Mouse (Mus musculus) v-Abl transformed pro-B cells (cell line): ENCODE results near the gene Sypl.

Experiments
- in situ Hi-C, 2 experiments: fragments of 400-800 bp; cut with MboI; formaldehyde crosslinking; loops; one replicate each; pipeline ENCODE4 v1.15.1; 2025; ENCODE audit not compliant: unreplicated experiment in 2 of 2

Gene Sypl

DNA sequence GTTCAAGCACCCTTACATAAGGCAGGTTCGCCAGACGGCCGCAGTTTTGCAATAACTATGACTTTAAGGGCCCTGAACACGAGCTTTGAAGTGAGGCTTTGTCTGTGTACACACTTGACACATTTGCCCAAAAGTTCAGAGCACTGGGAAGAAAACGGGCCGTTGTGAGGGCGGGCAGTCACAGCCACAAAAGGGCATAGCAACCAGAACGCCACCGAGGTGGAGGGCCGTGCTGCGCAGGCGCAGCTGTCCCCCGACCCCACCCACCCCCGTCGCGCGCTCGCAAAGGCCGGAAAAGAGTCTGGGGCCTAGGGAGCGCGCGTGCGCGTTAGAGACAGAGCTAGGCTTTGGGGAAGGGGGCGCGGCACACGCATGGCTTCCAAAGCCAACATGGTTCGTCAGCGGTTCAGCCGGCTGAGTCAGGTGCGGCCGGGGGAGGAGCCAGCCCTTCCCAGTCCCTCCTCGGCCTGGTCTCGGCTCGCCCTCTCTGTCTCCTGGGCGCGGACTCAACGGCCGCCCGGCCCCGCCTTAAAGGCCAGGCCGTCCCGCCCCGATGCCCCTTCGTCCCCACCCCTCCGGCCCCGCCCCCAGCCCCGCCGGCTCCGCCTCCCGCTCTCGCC is at the start of gene Sypl:
Gene Sypl (plus strand): TSS at position 296 of the 620 bp plus-strand sequence.
- in situ Hi-C loops = loop anchor here in 1 of 2 experiments (5.0 kb wide), 1 partner anchor 54 kb away; no protein-coding TSS in a partner anchor

DNA sequence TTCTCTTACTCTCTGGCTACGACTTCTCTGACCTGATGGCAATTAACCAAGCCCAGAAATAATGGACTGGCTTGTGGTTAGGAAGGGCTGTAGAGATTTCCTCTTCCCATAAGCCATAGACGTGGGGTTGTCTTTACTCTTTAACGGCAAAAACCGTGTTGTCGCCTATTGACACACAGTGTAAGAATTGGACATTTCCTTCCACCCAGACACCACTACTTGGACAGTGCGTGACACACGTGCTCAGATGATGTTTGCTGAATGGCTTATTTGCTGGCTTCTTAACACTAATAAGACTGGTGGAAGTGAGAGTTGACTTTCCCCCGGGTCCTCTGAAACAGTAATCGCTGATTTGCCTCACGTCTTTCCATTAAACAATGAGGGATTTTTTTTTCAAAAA is 44.0 kb upstream of the Sypl start:
- in situ Hi-C loops = loop anchor here in 1 of 2 experiments (5.0 kb wide), 1 partner anchor 358 kb away; no protein-coding TSS in a partner anchor

DNA sequence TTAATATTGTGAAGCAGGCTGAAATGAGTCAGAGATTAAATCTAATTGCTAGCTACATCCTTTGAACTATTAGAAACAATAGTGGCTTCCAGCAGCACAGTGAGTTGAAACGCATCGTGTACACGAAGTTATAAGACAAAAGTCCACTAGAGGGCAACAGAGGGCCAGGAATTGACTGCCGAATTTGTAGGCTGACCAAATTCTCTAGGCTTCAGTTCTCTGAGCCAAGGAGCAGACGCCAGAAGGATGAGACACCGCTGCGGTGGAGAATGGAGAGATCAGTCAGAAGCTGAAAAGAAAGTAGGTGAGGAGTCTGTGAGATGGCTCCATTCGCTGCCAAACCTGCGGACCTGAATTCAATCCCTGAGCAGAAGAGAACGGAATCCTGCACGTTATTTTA is 43.6 kb upstream of the Sypl start:
- in situ Hi-C loops = loop anchor here in 1 of 2 experiments (5.0 kb wide), 1 partner anchor 357 kb away; no protein-coding TSS in a partner anchor

DNA sequence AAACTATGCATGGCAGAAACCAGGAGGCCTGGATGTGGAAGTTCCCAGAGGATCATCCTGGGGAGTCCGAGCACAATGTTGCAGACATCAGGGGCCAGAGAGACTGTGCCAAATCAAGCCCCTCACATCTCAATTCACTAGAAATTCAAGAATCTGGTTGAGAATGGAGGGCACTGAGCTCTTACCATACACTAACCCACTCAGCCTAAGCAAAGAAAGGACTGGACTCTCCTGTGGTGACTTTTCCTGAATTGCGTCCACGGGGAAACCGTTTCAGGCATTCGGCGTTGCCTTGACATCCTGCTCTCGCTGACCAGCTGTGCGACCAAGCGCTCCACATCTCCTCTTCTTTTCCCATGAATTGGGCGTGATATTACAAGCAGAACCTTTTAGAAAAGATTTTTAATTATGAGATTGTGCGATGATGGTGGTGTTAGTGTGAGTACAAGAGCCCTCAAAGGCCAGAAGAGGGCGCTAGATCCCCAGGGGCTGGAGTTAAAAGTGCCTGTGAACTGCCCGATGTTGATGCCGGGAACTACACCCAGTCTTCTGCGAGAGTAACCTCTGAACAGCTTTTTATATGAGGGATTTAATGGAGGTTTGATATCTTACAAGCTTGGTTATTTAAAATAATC is 43.0 kb upstream of the Sypl start:
- in situ Hi-C loops = loop anchor here in 1 of 2 experiments (5.0 kb wide), 1 partner anchor 357 kb away; no protein-coding TSS in a partner anchor

DNA sequence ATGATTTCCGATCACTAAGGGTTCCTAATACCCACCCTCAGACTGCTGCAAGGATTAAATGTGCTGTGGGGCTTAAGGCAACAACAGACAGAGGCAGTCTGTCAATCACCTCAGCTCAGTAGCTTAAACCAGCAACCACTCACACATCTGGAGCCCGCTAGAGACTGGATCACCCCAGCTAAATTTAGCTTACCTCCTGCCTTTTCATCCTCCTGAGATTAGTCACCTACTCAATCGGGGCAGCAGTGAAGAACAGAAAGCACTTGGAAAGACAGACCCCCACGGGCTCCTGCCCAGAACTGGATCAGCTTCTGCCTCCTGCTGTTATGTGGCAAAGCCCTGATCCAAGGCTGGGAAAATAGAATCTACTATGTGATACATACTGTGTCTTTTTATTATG is 42.1 kb upstream of the Sypl start:
- in situ Hi-C loops = loop anchor here in 1 of 2 experiments (5.0 kb wide), 1 partner anchor 356 kb away; no protein-coding TSS in a partner anchor

DNA sequence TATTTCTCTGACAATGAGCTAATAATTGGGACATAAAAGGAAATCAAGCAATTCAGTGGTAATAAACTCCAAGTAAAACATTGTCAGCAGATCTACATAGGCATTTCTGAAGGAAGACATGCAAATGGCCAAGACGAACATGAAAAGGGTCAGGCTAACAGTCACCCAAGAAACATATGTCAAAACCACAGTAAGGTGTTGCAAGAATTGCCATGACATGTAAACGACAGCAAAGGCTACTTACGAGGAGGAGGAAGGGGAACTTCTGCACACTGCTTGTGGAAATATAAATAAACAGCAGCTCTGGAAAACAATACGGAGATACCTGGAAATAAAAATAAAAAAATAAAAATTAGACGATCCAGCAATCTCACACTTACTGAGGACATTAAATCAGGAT is 40.9 kb upstream of the Sypl start:
- in situ Hi-C loops = loop anchor here in 1 of 2 experiments (5.0 kb wide), 1 partner anchor 355 kb away; no protein-coding TSS in a partner anchor

DNA sequence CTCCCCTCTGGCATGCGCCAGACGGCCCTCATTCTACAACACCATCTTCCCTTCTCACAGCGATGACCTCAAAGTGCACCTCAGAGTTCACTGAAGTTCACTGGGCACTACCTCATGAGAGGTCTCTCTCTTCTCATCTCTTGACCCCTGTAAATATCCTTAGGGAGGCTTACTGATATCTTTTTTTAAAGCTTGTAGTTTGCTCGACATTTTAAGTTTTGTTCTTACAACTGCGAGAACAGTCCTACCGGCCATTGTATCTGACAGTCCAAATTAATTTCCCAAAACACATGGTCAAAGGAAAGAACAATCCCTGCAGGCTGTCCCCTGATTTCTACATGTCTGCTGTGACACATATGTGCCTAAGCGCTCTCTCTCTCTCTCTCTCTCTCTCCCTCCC is 35.0 kb upstream of the Sypl start:
- in situ Hi-C loops = no loop called here

DNA sequence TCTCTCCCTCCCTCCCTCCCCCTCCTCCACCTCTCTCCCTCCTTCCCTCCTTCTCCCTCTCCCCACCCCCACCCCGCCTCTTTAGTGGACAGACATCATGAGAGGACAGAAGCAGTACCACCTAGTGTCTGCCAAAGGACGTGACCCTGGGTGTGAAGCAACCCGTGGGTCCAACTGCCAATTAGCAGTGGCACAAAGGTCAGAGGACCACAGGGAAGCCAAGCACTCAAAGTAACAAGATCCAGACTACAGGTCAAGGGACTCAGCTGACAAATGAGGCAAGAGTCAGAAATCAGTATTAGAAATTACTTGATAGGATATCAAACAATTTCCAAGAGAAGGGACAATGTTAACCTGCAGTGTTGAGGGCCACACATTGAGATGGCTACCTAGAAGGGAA is 34.6 kb upstream of the Sypl start:
- in situ Hi-C loops = no loop called here

DNA sequence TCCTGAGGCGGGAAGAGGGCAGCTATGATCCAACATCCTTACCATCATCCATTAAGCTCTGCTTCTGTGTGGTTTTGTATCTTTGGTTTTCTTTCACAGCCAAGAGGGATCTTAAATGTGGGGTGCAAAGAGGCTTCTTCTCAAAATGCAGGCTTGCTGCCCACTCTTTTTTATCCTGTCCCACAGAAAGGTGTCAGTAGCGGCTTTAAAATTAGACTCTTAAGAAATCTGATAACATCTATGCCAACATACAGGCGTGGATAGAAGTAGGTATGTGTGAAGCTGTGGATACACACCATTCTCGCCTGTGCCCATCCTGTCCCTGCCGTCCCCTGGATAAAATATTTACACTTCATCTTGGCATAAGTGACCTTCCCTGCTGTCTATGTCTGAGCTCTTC is 34.2 kb upstream of the Sypl start:
- in situ Hi-C loops = no loop called here

DNA sequence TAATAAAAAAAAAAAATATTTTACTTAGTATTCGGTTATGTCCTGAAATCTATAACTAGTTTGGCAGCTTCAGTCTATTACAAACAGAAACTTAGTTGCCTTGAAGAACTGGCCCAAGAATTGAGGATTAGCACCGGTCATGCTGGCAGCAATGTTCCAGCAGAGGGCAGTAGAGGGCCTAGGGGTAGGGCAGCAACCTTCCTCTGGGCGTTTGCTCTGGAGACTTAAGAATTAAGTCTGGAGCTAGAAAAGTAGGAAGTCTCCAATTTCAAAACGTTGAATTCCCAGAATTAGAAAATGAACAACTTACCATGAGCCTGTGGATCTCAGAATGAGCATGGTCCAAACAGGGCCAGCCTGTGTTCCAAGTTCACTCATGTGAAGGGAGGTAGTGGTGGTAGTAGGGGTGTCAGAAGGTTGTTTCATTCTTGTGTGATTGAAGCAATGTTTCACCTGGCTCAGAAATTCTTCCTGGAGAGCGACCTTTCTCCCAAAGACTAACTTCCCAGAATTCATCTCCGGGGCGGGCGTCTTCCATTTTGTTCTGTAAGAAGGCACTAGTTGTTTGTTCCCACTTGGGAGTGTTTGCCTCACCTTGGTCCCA is 33.4 kb upstream of the Sypl start:
- in situ Hi-C loops = loop anchor here in 1 of 2 experiments (5.0 to 10.0 kb wide), 2 partner anchors 92 to 345 kb away; no protein-coding TSS in a partner anchor

DNA sequence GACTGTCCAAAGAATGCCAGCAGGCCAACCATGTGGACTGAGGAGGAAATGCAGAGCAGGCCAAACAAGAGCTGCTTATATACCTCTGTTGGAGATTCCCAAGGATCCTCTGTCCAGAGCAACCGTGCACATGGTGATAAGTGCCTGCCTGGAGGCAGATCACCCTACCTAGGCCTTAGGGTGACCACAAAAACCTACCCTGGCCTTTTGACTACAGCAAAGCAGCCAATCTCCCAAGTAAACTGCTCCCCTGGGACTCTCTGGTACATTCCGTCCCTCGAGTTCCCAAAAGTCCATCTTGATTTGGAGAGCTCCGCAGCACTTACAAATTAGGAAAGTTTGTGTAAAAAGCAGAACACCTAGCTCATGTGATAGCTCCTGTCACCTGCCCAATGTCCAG is 32.6 kb upstream of the Sypl start:
- in situ Hi-C loops = loop anchor here in 1 of 2 experiments (5.0 to 10.0 kb wide), 2 partner anchors 91 to 344 kb away; no protein-coding TSS in a partner anchor

DNA sequence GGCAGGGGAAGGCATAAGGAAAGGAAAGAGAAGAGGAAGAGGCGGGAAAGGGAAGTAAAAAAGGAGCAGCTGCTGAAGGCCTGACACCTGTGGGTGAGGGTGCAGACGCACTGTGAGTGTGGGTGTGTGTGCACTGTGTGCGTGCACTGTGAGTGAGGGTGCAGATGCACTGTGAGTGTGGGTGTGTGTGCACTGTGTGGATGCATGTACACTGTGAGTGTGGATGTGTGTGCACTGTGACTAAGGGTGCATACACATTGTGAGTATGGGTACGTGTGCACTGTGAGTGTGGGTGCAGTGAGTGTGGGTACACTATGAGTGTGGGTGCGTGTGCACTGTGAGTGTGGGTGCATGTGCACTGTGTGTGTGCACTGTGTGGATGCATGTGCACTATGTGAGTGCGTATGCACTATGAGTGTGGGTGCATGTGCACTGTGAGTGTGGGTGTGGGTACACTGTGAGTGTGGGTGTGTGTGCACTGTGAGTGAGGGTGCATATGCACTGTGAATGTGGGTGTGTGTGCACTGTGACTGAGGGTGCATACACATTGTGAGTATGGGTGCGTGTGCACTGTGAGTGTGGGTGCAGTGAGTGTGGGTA is 32.1 kb upstream of the Sypl start:
- in situ Hi-C loops = loop anchor here in 1 of 2 experiments (5.0 to 10.0 kb wide), 2 partner anchors 91 to 343 kb away; no protein-coding TSS in a partner anchor

DNA sequence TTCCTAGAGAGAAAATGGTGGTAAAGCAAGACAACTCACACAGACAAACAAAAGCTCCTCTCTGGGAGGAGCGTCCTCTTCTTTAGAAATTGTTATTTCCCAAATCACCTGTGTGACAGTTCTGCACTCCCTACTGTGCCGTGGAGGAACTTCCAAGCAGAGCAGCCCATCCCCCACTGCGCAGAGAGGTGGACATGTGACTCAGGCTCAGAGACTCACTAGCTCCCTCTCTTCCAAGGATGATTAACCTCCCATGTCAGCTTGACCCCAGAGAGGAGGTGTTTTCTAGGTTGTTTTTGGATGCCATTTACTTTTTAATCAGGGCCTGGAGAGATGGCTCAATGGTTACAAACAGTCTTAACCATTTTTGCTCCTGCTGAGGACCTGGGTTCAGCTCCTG is 29.4 kb upstream of the Sypl start:
- in situ Hi-C loops = loop anchor here in 1 of 2 experiments (5.0 to 10.0 kb wide), 2 partner anchors 88 to 341 kb away; no protein-coding TSS in a partner anchor

DNA sequence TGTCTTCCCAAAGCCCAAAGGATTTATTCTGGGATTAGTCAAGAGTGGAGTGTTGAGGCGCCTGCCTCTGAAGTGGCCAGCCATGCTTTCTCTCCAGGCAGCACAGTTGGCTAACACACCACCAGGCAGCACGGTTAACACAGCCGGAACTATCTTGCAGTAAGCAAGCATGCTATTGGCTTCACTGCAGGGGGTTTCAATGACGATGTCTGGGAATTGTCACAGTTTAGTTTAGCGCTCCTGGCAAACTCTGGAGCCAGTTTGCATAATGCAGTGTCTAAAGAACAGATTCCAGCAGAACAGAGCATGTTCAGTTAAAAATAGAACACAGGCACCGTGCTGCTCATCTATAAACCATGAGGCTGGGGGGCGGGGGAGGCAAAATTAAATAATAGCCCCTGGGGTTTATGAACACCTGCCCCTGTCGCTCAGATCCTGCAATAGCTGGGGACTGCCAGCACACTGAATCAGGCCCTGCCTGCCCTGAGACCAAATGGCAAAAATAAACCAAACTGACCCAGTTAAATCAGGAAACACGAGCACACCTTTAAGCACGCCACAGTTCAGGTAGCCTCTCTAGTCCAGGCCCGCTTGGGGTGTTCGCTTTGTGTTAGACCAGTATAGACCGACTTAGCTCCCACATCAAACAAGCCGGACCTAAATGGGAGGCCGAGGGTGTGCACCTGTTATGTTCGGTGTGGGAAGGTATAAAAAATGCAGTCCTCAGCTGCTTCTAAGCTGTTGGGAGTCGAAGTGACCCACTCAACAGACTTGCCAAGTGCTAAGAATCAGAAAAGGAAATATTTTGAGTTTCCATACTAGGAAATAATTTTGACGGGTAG is 27.1 kb upstream of the Sypl start:
- in situ Hi-C loops = loop anchor here in 1 of 2 experiments (10.0 kb wide), 1 partner anchor 338 kb away; no protein-coding TSS in a partner anchor

DNA sequence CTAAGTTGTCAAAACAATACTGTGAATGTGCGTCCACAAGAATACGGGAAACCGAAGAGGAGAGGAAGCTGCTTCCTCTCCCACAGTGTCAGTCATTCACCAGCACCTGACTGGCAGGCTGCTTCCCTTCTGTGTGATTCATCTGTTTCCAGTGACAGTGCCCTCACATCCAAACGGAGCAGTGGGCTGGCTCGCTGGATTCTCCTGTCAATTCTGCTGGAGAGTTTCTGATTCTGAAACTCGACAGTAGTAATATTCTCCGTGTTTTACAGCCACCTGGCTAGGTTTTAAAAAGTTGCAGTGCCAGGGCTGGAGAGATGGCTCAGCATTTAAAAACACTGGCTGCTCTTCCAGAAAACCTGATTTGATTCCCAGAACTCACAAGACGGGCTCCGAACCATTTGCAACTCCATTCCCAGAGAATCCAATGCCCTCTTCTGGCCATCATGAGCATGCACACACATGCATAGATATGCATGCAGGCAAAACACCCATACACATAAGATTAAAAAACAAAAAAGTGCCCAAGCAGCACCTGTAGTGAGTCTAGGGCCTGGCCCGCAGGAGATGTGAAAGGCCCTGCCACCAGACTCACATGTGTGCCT is 26.4 kb upstream of the Sypl start:
- in situ Hi-C loops = loop anchor here in 1 of 2 experiments (10.0 kb wide), 1 partner anchor 337 kb away; no protein-coding TSS in a partner anchor

DNA sequence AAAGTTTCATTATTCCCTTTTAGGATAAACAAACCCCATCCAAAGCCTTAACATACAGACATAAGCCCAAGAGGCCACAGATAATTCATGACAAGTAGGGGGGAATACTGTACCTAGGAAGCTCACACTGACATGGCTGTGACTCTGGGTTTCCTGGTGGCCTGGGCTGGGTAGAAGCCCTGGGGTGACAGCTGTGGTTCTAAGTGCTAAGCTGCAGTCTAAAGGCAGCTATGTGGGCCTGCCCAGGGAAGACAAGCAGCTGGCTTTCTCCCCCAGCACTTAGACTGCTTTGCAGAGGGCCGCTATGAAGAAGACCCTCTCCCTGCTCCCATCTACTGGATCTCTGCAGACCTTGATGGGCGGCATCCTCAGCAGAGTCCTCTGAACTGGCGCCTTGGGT is 25.5 kb upstream of the Sypl start:
- in situ Hi-C loops = loop anchor here in 1 of 2 experiments (10.0 kb wide), 1 partner anchor 337 kb away; no protein-coding TSS in a partner anchor

DNA sequence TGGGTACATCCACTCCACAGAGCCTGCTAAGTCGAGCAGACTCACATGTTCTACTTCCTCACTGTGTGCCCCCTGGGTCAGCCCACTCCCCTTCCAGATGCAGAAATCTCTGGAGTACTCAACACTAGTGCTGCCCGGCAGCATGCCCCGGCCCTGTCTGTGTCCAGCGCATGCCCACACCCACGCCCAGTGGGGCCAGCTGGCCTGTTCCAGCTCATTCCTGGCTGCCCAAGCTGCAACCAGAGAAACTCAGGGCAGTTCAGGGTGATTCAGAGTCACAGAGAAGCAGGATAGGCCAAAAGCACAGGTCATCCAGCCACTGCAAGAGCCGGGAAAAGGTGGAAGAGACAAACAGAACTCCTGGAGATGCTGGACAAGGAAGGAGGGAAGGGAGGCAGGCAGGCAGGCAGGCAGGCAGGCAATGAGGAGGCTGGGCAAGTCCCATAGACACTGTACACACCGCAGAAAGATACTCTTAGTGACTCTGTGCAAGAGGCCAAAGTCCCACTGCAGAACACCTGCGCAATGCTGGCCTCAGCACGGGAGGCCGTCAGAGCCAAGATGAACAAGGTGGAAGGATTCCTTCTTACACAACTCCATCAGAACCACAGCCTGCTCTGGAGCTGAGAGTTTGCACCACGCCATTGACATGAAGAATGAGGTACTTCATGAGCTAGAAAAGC is 23.7 kb upstream of the Sypl start:
- in situ Hi-C loops = loop anchor here in 1 of 2 experiments (10.0 kb wide), 1 partner anchor 335 kb away; no protein-coding TSS in a partner anchor

DNA sequence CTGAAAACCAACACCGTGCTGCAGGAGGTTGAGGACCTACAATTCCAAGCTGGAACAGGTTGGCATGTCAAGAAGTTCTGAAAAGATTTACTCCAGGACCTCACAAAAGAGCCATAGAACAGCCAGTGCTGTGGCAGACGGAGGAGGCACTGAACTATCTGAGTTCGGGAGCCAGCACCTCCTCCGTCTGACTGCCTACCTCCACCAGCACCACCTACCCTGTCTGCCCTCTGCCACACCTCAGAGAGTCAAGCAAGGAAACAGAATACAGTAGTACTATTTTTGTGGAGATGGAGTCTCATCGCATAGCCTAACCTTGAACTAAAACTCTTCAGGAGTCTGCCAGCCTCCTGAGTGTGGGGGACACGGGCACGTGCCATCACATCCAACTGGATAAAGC is 23.1 kb upstream of the Sypl start:
- in situ Hi-C loops = no loop called here
